Mouse (Mus musculus): ENCODE data around the gene Ano2.

DNA sequence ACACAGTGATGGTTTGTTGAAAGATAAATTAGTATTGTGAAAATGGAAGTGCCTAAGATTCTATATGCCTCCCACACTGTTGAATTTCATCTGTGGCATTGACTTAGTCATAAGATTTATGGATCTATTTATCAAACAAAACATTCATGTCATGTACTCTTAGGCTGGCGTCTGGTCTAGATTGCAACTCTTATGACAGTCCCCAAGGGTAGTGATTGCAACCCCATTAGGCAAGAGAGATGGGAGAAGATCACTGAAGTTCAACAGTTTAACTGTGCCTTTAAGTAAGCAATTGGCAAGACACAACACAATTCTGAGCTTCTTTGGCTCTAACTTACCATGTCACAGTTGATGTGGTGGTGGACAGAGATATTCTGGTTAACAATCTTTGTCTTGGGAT lies 36.8 kb upstream of the Ano2 start:
- no peak for TF ChIP-seq CTCF (IDR thresholded peaks at IDR 0.05; ENCODE audit: low read depth, low read length)
- no peak for TF ChIP-seq EP300 (IDR thresholded peaks at IDR 0.05; ENCODE audit: insufficient read depth, low read depth, low read length)

Data from ES-Bruce4 (cell line).